Mouse (Mus musculus) kidney, adult 2 months (tissue): ENCODE data around the gene Efcab7. TPM values are rescaled to one million over a fixed set of nuclear protein-coding genes. Genes with fewer than 3 reads are reported as not detected.
A peak's percentile ranks its signal among the peaks of the same experiment; 100 is the strongest.

ENCODE experiments used
- DNase-seq: peaks from one replicate; pipeline ENCODE4 v3.0.0; 2021
- H3K27ac ChIP-seq: fragments of 200-500 bp; 2 replicates; pipeline ENCODE4 v1.5.1; 2012; ENCODE audit warnings: low read depth, low read length, control low read depth, inconsistent platforms; ENCODE audit not compliant: insufficient read depth
- H3K27me3 ChIP-seq: fragments of 200-500 bp; replicated peaks from 2 replicates; pipeline ENCODE4 v1.6.1; 2012; ENCODE audit warnings: mild to moderate bottlenecking, moderate library complexity, low read length, inconsistent platforms; ENCODE audit not compliant: control insufficient read depth, insufficient read depth
- H3K36me3 ChIP-seq: fragments of 200-500 bp; 2 replicates; pipeline ENCODE4 v1.6.1; 2012; ENCODE audit warnings: mild to moderate bottlenecking, moderate library complexity, low read length, inconsistent platforms; ENCODE audit not compliant: control insufficient read depth, insufficient read depth
- H3K4me1 ChIP-seq: fragments of 200-500 bp; 2 replicates; pipeline ENCODE4 v1.6.1; 2011; ENCODE audit warnings: low read length; ENCODE audit not compliant: control insufficient read depth, insufficient read depth
- H3K4me3 ChIP-seq: fragments of 200-500 bp; 2 replicates; pipeline ENCODE4 v1.5.1; 2011; ENCODE audit warnings: mild to moderate bottlenecking, low read depth, low read length, control low read depth; ENCODE audit not compliant: insufficient read depth
- CTCF ChIP-seq: fragments of 200-500 bp; conservative IDR thresholded peaks from 2 replicates; pipeline ENCODE4 v1.5.1; 2011; ENCODE audit warnings: low read depth, mild to moderate bottlenecking, control low read depth, low read length, moderate library complexity, mixed read lengths; ENCODE audit not compliant: insufficient read depth, insufficient read length
- POLR2A ChIP-seq: fragments of 200-500 bp; IDR thresholded peaks from one replicate; pipeline ENCODE4 v1.6.1; 2011; ENCODE audit warnings: low read depth, low read length, control low read depth
- WGBS: fragments of 180-500 bp; shearing (Covaris S2); methylation state at CpG from one replicate; pipeline ENCODE4 v1.1.7; 2018; 5-methylcytosine and 5-hydroxymethylcytosine counted together
- polyA plus RNA-seq: library from polyadenylated mRNA; depleted of rRNA; stranded (reverse); fragments of >200 nt; gene quantifications from 2 replicates; pipeline ENCODE4 v1.2.3, GENCODE M21; 2012

Gene Efcab7
- polyA plus RNA-seq, 1 experiment: 1.8 TPM

GRCm38 (mm10) chr4:99946516-99946915 lies 117.5 kb downstream of the Efcab7 start:
- Histone ChIP-seq H3K27me3 (no peaks in the 10 kb centered on the region), H3K4me1 (peaks cover 5% of the 10 kb centered on the region; the same call in 1 of the 2 replicates), H3K36me3 (no peaks in the 10 kb centered on the region), H3K27ac (no peak overlapping the region), H3K4me3 (no peak overlapping the region)
- no peak for DNase-seq
- TF ChIP-seq CTCF (no peak), POLR2A (no peak)
- WGBS: 93% methylated on average over 2 of the region's 2 CpGs

GRCm38 (mm10) chr4:99947192-99947591 lies 118.2 kb downstream of the Efcab7 start:
- TF ChIP-seq CTCF: 0 out of 2 replicates have a peak, but pooled peaks have one; percentile 19
- TF ChIP-seq POLR2A: no peak
- H3K27ac ChIP-seq: no peak overlapping the region
- H3K27me3 ChIP-seq: no peaks in the 10 kb centered on the region
- 74% methylated on average over 1 of the region's 1 CpGs for WGBS
- peak; percentile 33 for DNase-seq
- peaks cover 5% of the 10 kb centered on the region; the same call in 1 of the 2 replicates for H3K4me1 ChIP-seq
- H3K36me3 ChIP-seq: no peaks in the 10 kb centered on the region
- no peak overlapping the region for H3K4me3 ChIP-seq

GRCm38 (mm10) chr4:99947896-99948295 lies 118.9 kb downstream of the Efcab7 start:
- H3K36me3 ChIP-seq: no peaks in the 10 kb centered on the region
- TF ChIP-seq POLR2A (no peak), CTCF (no peak)
- H3K27me3 ChIP-seq: no peaks in the 10 kb centered on the region
- no peak overlapping the region for H3K27ac ChIP-seq
- no peak overlapping the region for H3K4me3 ChIP-seq
- H3K4me1 ChIP-seq: peaks cover 5% of the 10 kb centered on the region; the same call in 1 of the 2 replicates
- DNase-seq: no peak
- WGBS: 94% methylated on average over 1 of the region's 1 CpGs

- Histone ChIP-seq H3K4me1 (peaks cover 14% of the 10 kb centered on the region), H3K4me3 (no peak overlapping the region), H3K36me3 (no peaks in the 10 kb centered on the region), H3K27me3 (no peaks in the 10 kb centered on the region), H3K27ac (no peak overlapping the region)
- DNase-seq: no peak
- TF ChIP-seq POLR2A (no peak), CTCF (no peak)
- WGBS: 81% methylated on average over 2 of the region's 2 CpGs
Observed at GRCm38 (mm10) chr4:99953904-99954303, 124.9 kb downstream of the Efcab7 start.

- no peak overlapping the region for H3K4me3 ChIP-seq
- no peak for TF ChIP-seq POLR2A
- TF ChIP-seq CTCF: no peak
Observed at GRCm38 (mm10) chr4:99955396-99955795, 126.4 kb downstream of the Efcab7 start.

GRCm38 (mm10) chr4:99957186-99957585 lies 128.2 kb downstream of the Efcab7 start:
- Histone ChIP-seq H3K27ac (no peak overlapping the region), H3K36me3 (no peaks in the 10 kb centered on the region), H3K4me3 (no peak overlapping the region), H3K4me1 (peaks cover 11% of the 10 kb centered on the region), H3K27me3 (no peaks in the 10 kb centered on the region)
- no peak for TF ChIP-seq POLR2A
- DNase-seq: peak; percentile 25
- 97% methylated on average over 4 of the region's 4 CpGs for WGBS

More at GRCm38 (mm10) chr4:99955396-99955795, 126.4 kb downstream of the Efcab7 start:
- H3K4me1 ChIP-seq: peaks cover 11% of the 10 kb centered on the region
- no peaks in the 10 kb centered on the region for H3K27me3 ChIP-seq
- 68% methylated on average over 10 of the region's 10 CpGs for WGBS
- DNase-seq: no peak
- H3K36me3 ChIP-seq: no peaks in the 10 kb centered on the region
- no peak overlapping the region for H3K27ac ChIP-seq

- no peak overlapping the region for H3K4me3 ChIP-seq
- WGBS: 76% methylated on average over 7 of the region's 7 CpGs
- no peaks in the 10 kb centered on the region for H3K27me3 ChIP-seq
- H3K4me1 ChIP-seq: peaks cover 11% of the 10 kb centered on the region
- peak; percentile 56 for DNase-seq
- H3K36me3 ChIP-seq: no peaks in the 10 kb centered on the region
- TF ChIP-seq POLR2A (no peak), CTCF (no peak)
- no peak overlapping the region for H3K27ac ChIP-seq
Observed at GRCm38 (mm10) chr4:99958084-99958815, 129.3 kb downstream of the Efcab7 start.
